Mouse (Mus musculus): ENCODE results near the gene Gm10477. TPM values are rescaled to one million over a fixed set of nuclear protein-coding genes. Genes with fewer than 3 reads are reported as not detected.
"Not testable (repeated sequence)": the region's sequence is repeated elsewhere in the genome, so short reads cannot be mapped to it uniquely, and the experiment has no call there.

The Gm10477 gene
- polyA plus RNA-seq (2015; fragmentation: Nextera tagmentation; extraction: Ambion mirVana): not detected in 2 replicates

- ATAC-seq; H3K36me3 ChIP-seq (ENCODE audit: control insufficient read depth, insufficient read depth); H3K9me3 ChIP-seq (ENCODE audit: control insufficient read depth); H3K4me1 ChIP-seq (replicated peaks; ENCODE audit: control insufficient read depth, insufficient read depth, low read length); H3K27ac ChIP-seq (ENCODE audit: low read depth, low read length); H3K9ac ChIP-seq (ENCODE audit: low read depth, low read length); H3K4me2 ChIP-seq (replicated peaks; ENCODE audit: low read depth); H3K27me3 ChIP-seq (replicated peaks; ENCODE audit: control insufficient read depth, insufficient read depth, low read length); H3K4me3 ChIP-seq (ENCODE audit: low read depth, low read length): not testable (repeated sequence)
- WGBS: 78% methylated on average over 6 of the region's 6 CpGs
These were observed at the start of gene Gm10477 for GRCm38 (mm10) chrX:56524442-56524841. Gene Gm10477 (plus strand): TSS chrX:56524742.

- Histone ChIP-seq H3K27ac (ENCODE audit: low read depth, low read length) (no peak overlapping the region), H3K27me3 (replicated peaks; ENCODE audit: control insufficient read depth, insufficient read depth, low read length) (no peaks in the 10 kb centered on the region), H3K4me3 (ENCODE audit: low read depth, low read length) (no peak overlapping the region), H3K4me1 (replicated peaks; ENCODE audit: control insufficient read depth, insufficient read depth, low read length) (no peaks in the 10 kb centered on the region), H3K9ac (ENCODE audit: low read depth, low read length) (no peak overlapping the region), H3K4me2 (replicated peaks; ENCODE audit: low read depth) (no peak overlapping the region), H3K36me3 (ENCODE audit: control insufficient read depth, insufficient read depth) (no peaks in the 10 kb centered on the region), H3K9me3 (ENCODE audit: control insufficient read depth) (no peaks in the 10 kb centered on the region)
- WGBS: 93% methylated on average over 3 of the region's 3 CpGs
- ATAC-seq: no peak
- no peak for TF ChIP-seq CTCF (IDR thresholded peaks at IDR 0.05; ENCODE audit: low read depth)
These were observed 47.0 kb upstream of the Gm10477 start for GRCm38 (mm10) chrX:56477553-56477952.

- 81% methylated on average over 3 of the region's 3 CpGs for WGBS
- TF ChIP-seq CTCF (IDR thresholded peaks at IDR 0.05; ENCODE audit: low read depth): no peak
These were observed 42.6 kb upstream of the Gm10477 start for GRCm38 (mm10) chrX:56481906-56482305.

GRCm38 (mm10) chrX:56489758-56490157, 34.8 kb upstream of the Gm10477 start:
- TF ChIP-seq CTCF (IDR thresholded peaks at IDR 0.05; ENCODE audit: low read depth): peak; percentile 82
- H3K27me3 ChIP-seq (replicated peaks; ENCODE audit: control insufficient read depth, insufficient read depth, low read length): no peaks in the 10 kb centered on the region
- H3K27ac ChIP-seq (ENCODE audit: low read depth, low read length): no peak overlapping the region
- H3K36me3 ChIP-seq (ENCODE audit: control insufficient read depth, insufficient read depth): no peaks in the 10 kb centered on the region
- H3K4me1 ChIP-seq (replicated peaks; ENCODE audit: control insufficient read depth, insufficient read depth, low read length): no peaks in the 10 kb centered on the region
- H3K9ac ChIP-seq (ENCODE audit: low read depth, low read length): no peak overlapping the region
- ATAC-seq: no peak
- no peak overlapping the region for H3K4me2 ChIP-seq (replicated peaks; ENCODE audit: low read depth)
- no peak overlapping the region for H3K4me3 ChIP-seq (ENCODE audit: low read depth, low read length)
- WGBS: 20% methylated on average over 1 of the region's 1 CpGs
- no peaks in the 10 kb centered on the region for H3K9me3 ChIP-seq (ENCODE audit: control insufficient read depth)

More at GRCm38 (mm10) chrX:56481906-56482305, 42.6 kb upstream of the Gm10477 start:
- Histone ChIP-seq H3K4me1 (replicated peaks; ENCODE audit: control insufficient read depth, insufficient read depth, low read length) (no peaks in the 10 kb centered on the region), H3K9me3 (ENCODE audit: control insufficient read depth) (no peaks in the 10 kb centered on the region), H3K36me3 (ENCODE audit: control insufficient read depth, insufficient read depth) (no peaks in the 10 kb centered on the region), H3K27me3 (replicated peaks; ENCODE audit: control insufficient read depth, insufficient read depth, low read length) (no peaks in the 10 kb centered on the region), H3K4me3 (ENCODE audit: low read depth, low read length) (no peak overlapping the region), H3K4me2 (replicated peaks; ENCODE audit: low read depth) (no peak overlapping the region), H3K27ac (ENCODE audit: low read depth, low read length) (no peak overlapping the region), H3K9ac (ENCODE audit: low read depth, low read length) (no peak overlapping the region)
- no peak for ATAC-seq

GRCm38 (mm10) chrX:56497241-56497640, 27.3 kb upstream of the Gm10477 start:
- Histone ChIP-seq H3K4me2 (replicated peaks; ENCODE audit: low read depth) (no peak overlapping the region), H3K27ac (ENCODE audit: low read depth, low read length) (no peak overlapping the region), H3K9me3 (ENCODE audit: control insufficient read depth) (no peaks in the 10 kb centered on the region), H3K27me3 (replicated peaks; ENCODE audit: control insufficient read depth, insufficient read depth, low read length) (no peaks in the 10 kb centered on the region), H3K36me3 (ENCODE audit: control insufficient read depth, insufficient read depth) (peaks cover 4% of the 10 kb centered on the region; the same call in 1 of the 2 replicates), H3K4me3 (ENCODE audit: low read depth, low read length) (no peak overlapping the region), H3K9ac (ENCODE audit: low read depth, low read length) (no peak overlapping the region), H3K4me1 (replicated peaks; ENCODE audit: control insufficient read depth, insufficient read depth, low read length) (no peaks in the 10 kb centered on the region)
- 81% methylated on average over 7 of the region's 7 CpGs for WGBS
- ATAC-seq: no peak
- no peak for TF ChIP-seq CTCF (IDR thresholded peaks at IDR 0.05; ENCODE audit: low read depth)

- H3K9me3 ChIP-seq (ENCODE audit: control insufficient read depth): no peaks in the 10 kb centered on the region
- H3K9ac ChIP-seq (ENCODE audit: low read depth, low read length): no peak overlapping the region
- WGBS: 14% methylated on average over 3 of the region's 3 CpGs
- no peaks in the 10 kb centered on the region for H3K4me1 ChIP-seq (replicated peaks; ENCODE audit: control insufficient read depth, insufficient read depth, low read length)
- H3K27ac ChIP-seq (ENCODE audit: low read depth, low read length): no peak overlapping the region
- no peak overlapping the region for H3K4me3 ChIP-seq (ENCODE audit: low read depth, low read length)
- H3K4me2 ChIP-seq (replicated peaks; ENCODE audit: low read depth): no peak overlapping the region
- H3K36me3 ChIP-seq (ENCODE audit: control insufficient read depth, insufficient read depth): no peaks in the 10 kb centered on the region
- H3K27me3 ChIP-seq (replicated peaks; ENCODE audit: control insufficient read depth, insufficient read depth, low read length): no peaks in the 10 kb centered on the region
- TF ChIP-seq CTCF (IDR thresholded peaks at IDR 0.05; ENCODE audit: low read depth): peak; percentile 71
- ATAC-seq: no peak
These were observed 6.7 kb downstream of the Gm10477 start for GRCm38 (mm10) chrX:56531266-56531665.

GRCm38 (mm10) chrX:56537162-56537561, 12.6 kb downstream of the Gm10477 start:
- H3K9me3 ChIP-seq (ENCODE audit: control insufficient read depth): no peaks in the 10 kb centered on the region
- WGBS: 54% methylated on average over 4 of the region's 4 CpGs
- no peaks in the 10 kb centered on the region for H3K27me3 ChIP-seq (replicated peaks; ENCODE audit: control insufficient read depth, insufficient read depth, low read length)
- no peaks in the 10 kb centered on the region for H3K36me3 ChIP-seq (ENCODE audit: control insufficient read depth, insufficient read depth)
- ATAC-seq: no peak
- TF ChIP-seq CTCF (IDR thresholded peaks at IDR 0.05; ENCODE audit: low read depth): peak; percentile 62
- no peak overlapping the region for H3K9ac ChIP-seq (ENCODE audit: low read depth, low read length)
- no peaks in the 10 kb centered on the region for H3K4me1 ChIP-seq (replicated peaks; ENCODE audit: control insufficient read depth, insufficient read depth, low read length)
- H3K27ac ChIP-seq (ENCODE audit: low read depth, low read length): no peak overlapping the region
- no peak overlapping the region for H3K4me2 ChIP-seq (replicated peaks; ENCODE audit: low read depth)
- H3K4me3 ChIP-seq (ENCODE audit: low read depth, low read length): no peak overlapping the region
